ENCODE assay signal across 18 mouse cellular contexts in the genomic region with DNA sequence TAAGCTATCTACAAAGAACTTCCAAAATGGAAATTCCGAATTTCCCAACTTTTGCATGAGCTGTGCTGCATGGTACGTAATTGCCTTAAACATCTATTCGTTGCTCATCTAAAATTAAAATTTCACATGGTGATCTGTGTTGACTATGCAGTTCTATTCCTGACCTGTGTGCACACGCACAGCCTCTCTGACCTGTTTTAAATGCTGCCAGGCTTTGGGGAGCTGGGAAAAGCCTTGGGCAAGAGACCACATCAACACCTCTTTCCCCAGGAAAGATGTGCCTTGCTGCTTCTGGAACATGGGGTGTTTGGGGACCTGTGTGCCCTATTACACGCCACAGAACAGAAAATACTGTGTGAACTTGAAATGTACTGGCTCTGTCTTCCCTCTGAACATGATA. TPM values are rescaled to one million over a fixed set of nuclear protein-coding genes. Genes with fewer than 3 reads are reported as not detected.
DNase-seq lines count a peak whose midpoint lies in the region; ATAC-seq and TF ChIP-seq lines count a peak whose summit lies in the region.
"Had no signal": no experiment of that assay in that cellular context is flagged by ENCODE, and none has a peak within 500 bp of the region (broad histone marks: within the 10 kb centered on the region; RNA-seq: fewer than 3 reads in every experiment).

No protein-coding gene starts in this region.

- peak; percentile 59 for DNase-seq in gastrocnemius, adult 2 months
- DNase-seq in gastrocnemius, postnatal 10 days = no peak
- no peak for DNase-seq in heart, adult 2 months
- peak; percentile 69 for DNase-seq in skeletal muscle tissue, adult 2 months (ENCODE audit: low read depth, low spot score)
- DNase-seq in cerebellum, adult 18-20 months = no peak
- DNase-seq: adrenal gland, adult 2 months; adrenal gland, postnatal 10 days; adrenal gland, postnatal 25 days; cerebellum, adult 11 months; cerebellum, adult 2 months; cerebellum, adult 9-10 months; cerebellum, postnatal 10 days; cerebellum, postnatal 25 days had no signal

- intact Hi-C loops in gastrocnemius, adult 2 months (cut with DNase I) = no loop called here
- intact Hi-C loops in heart, adult 2 months (cut with DNase I) = no loop called here

- H3K9ac ChIP-seq in heart, embryonic 12.5 days = no peak overlapping the region
- H3K9ac ChIP-seq in heart, adult 2 months (ENCODE audit: low read depth, low read length) = no peak overlapping the region
- H3K9ac ChIP-seq: embryonic facial prominence, embryonic 12.5 days; forebrain, embryonic 13.5 days; forebrain, embryonic 15.5 days had no signal

- no peak for TF ChIP-seq EP300 in heart, adult 2 months (IDR thresholded peaks at IDR 0.05; ENCODE audit: insufficient read depth, low read depth, low read length)

- peak overlapping the region; percentile 87 for H3K27ac ChIP-seq in gastrocnemius, adult 2 months
- H3K27ac ChIP-seq in heart, embryonic 12.5 days (ENCODE audit: poor library complexity, severe bottlenecking) = peak overlapping the region; percentile 37
- H3K27ac ChIP-seq in heart, adult 2 months = no peak overlapping the region
- H3K27ac ChIP-seq: embryonic facial prominence, embryonic 10.5 days; embryonic facial prominence, embryonic 12.5 days; forebrain, embryonic 13.5 days; forebrain, embryonic 15.5 days had no signal

- no peaks in the 10 kb centered on the region for H3K79me2 ChIP-seq in heart, adult 2 months (replicated peaks; ENCODE audit: control insufficient read depth, insufficient read depth, low read length)

- peaks cover 31% of the 10 kb centered on the region for H3K36me3 ChIP-seq in heart, embryonic 12.5 days
- peaks cover 5% of the 10 kb centered on the region; the same call in 1 of the 2 replicates for H3K36me3 ChIP-seq in heart, adult 2 months (ENCODE audit: control insufficient read depth, insufficient read depth, low read length)
- H3K36me3 ChIP-seq: embryonic facial prominence, embryonic 10.5 days; embryonic facial prominence, embryonic 12.5 days; forebrain, embryonic 15.5 days had no signal

- H3K4me2 ChIP-seq in heart, embryonic 12.5 days = no peak overlapping the region
- H3K4me2 ChIP-seq: embryonic facial prominence, embryonic 12.5 days; forebrain, embryonic 13.5 days; forebrain, embryonic 15.5 days had no signal

- 87% methylated on average over 5 of the region's 5 CpGs for WGBS in heart, embryonic 12.5 days
- 84% methylated on average over 5 of the region's 5 CpGs for WGBS in heart, adult 2 months

- H3K27me3 ChIP-seq in heart, embryonic 12.5 days (replicated peaks) = no peaks in the 10 kb centered on the region
- H3K27me3 ChIP-seq in heart, adult 2 months (ENCODE audit: control insufficient read depth, insufficient read depth, low read length) = no peaks in the 10 kb centered on the region
- H3K27me3 ChIP-seq: embryonic facial prominence, embryonic 12.5 days; forebrain, embryonic 15.5 days had no signal

- H3K4me1 ChIP-seq in heart, embryonic 12.5 days (replicated peaks) = peaks cover 52% of the 10 kb centered on the region
- H3K4me1 ChIP-seq in heart, adult 2 months (ENCODE audit: control insufficient read depth, insufficient read depth, low read length) = peaks cover 7% of the 10 kb centered on the region

- H3K9me3 ChIP-seq in heart, embryonic 12.5 days (replicated peaks) = no peaks in the 10 kb centered on the region
- H3K9me3 ChIP-seq: embryonic facial prominence, embryonic 10.5 days; embryonic facial prominence, embryonic 12.5 days; forebrain, embryonic 13.5 days; forebrain, embryonic 15.5 days had no signal

- no peak for ATAC-seq in heart, embryonic 12.5 days (ENCODE audit: insufficient number of reproducible peaks, low FRiP score)
- ATAC-seq: forebrain, embryonic 13.5 days; forebrain, embryonic 15.5 days had no signal

- no peak for TF ChIP-seq POLR2A in heart, adult 2 months (IDR thresholded peaks at IDR 0.05; ENCODE audit: insufficient read depth, low read depth, low read length)

- no peak overlapping the region for H3K4me3 ChIP-seq in gastrocnemius, adult 2 months
- no peak overlapping the region for H3K4me3 ChIP-seq in heart, embryonic 12.5 days
- H3K4me3 ChIP-seq in heart, adult 2 months = no peak overlapping the region
- H3K4me3 ChIP-seq: embryonic facial prominence, embryonic 10.5 days; embryonic facial prominence, embryonic 12.5 days; forebrain, embryonic 13.5 days; forebrain, embryonic 15.5 days had no signal

- no peak for TF ChIP-seq CTCF in gastrocnemius, adult 2 months (IDR thresholded peaks at IDR 0.05)
- no peak for TF ChIP-seq CTCF in heart, adult 2 months (IDR thresholded peaks at IDR 0.05)

RNA-seq across cellular contexts. Expression of gene Cap2, which starts 25.7 kb away (rescaled TPM):
- 100 to 1,000 TPM; 270 TPM for total RNA-seq in gastrocnemius, adult 2 months (2021)
- total RNA-seq in gastrocnemius, postnatal 10 days (2021) = 100 to 1,000 TPM; 266 TPM
- 175 and 177 TPM in 2 replicates for polyA plus RNA-seq in heart, embryonic 12.5 days (2016; fragmentation: Nextera tagmentation; extraction: Ambion mirVana)
- total RNA-seq in heart, adult 2 months (2021) = 100 to 1,000 TPM; 135 to 147 TPM
- polyA plus RNA-seq in heart, adult 2 months (2012; rRNA removed) = 115 and 143 TPM in 2 replicates

Comparison
In these comparisons a context has a peak if more than half of its experiments do, and no peak if none do; other contexts are left out.
1. DNase-seq: peak in gastrocnemius, adult 2 months (single experiment) and skeletal muscle tissue, adult 2 months (single experiment); none in gastrocnemius, postnatal 10 days (single experiment), heart, adult 2 months (0 of 2) and cerebellum, adult 18-20 months (0 of 2).